Mouse (Mus musculus): ENCODE data around the gene Nfyc.

Gene Nfyc

GRCm38 (mm10) chr4:120831472-120831871 lies at the start of gene Nfyc:
Gene Nfyc, minus strand, starts transcription at chr4:120831572.
- no peak for ATAC-seq (ENCODE audit: insufficient number of reproducible peaks, low FRiP score, low TSS enrichment)

GRCm38 (mm10) chr4:120880731-120881432 lies 49.5 kb upstream of the Nfyc start:
- no peak for ATAC-seq (ENCODE audit: insufficient number of reproducible peaks, low FRiP score, low TSS enrichment)

GRCm38 (mm10) chr4:120879386-120879785 lies 48.0 kb upstream of the Nfyc start:
- ATAC-seq (ENCODE audit: insufficient number of reproducible peaks, low FRiP score, low TSS enrichment), result no peak

GRCm38 (mm10) chr4:120878728-120879127 lies 47.4 kb upstream of the Nfyc start:
- no peak for ATAC-seq (ENCODE audit: insufficient number of reproducible peaks, low FRiP score, low TSS enrichment)

- ATAC-seq (ENCODE audit: insufficient number of reproducible peaks, low FRiP score, low TSS enrichment), result no peak
Measured at GRCm38 (mm10) chr4:120875961-120876360, 44.6 kb upstream of the Nfyc start.

GRCm38 (mm10) chr4:120870262-120870748 lies 38.9 kb upstream of the Nfyc start:
- 0 out of 2 replicates have a peak, but pooled peaks have one; percentile 18 for ATAC-seq (ENCODE audit: insufficient number of reproducible peaks, low FRiP score, low TSS enrichment)

- no peak for ATAC-seq (ENCODE audit: insufficient number of reproducible peaks, low FRiP score, low TSS enrichment)
Measured at GRCm38 (mm10) chr4:120868988-120869387, 37.6 kb upstream of the Nfyc start.

- ATAC-seq (ENCODE audit: insufficient number of reproducible peaks, low FRiP score, low TSS enrichment), result 0 out of 2 replicates have a peak, but pooled peaks have one; percentile 11
Measured at GRCm38 (mm10) chr4:120868246-120868645, 36.9 kb upstream of the Nfyc start.

- ATAC-seq (ENCODE audit: insufficient number of reproducible peaks, low FRiP score, low TSS enrichment), result no peak
Measured at GRCm38 (mm10) chr4:120866211-120866610, 34.8 kb upstream of the Nfyc start.

- no peak for ATAC-seq (ENCODE audit: insufficient number of reproducible peaks, low FRiP score, low TSS enrichment)
Measured at GRCm38 (mm10) chr4:120859865-120860264, 28.5 kb upstream of the Nfyc start.

- no peak for ATAC-seq (ENCODE audit: insufficient number of reproducible peaks, low FRiP score, low TSS enrichment)
Measured at GRCm38 (mm10) chr4:120856376-120856775, 25.0 kb upstream of the Nfyc start.

GRCm38 (mm10) chr4:120855360-120856060 lies 24.1 kb upstream of the Nfyc start:
- ATAC-seq (ENCODE audit: insufficient number of reproducible peaks, low FRiP score, low TSS enrichment), result no peak

GRCm38 (mm10) chr4:120854588-120855319 lies 23.4 kb upstream of the Nfyc start, which contains the start of gene Rims3:
Gene Rims3, plus strand, starts transcription at chr4:120854816.
- peak; percentile 41; the same call in 1 of the 2 replicates for ATAC-seq (ENCODE audit: insufficient number of reproducible peaks, low FRiP score, low TSS enrichment)

- peak; percentile 82 for ATAC-seq (ENCODE audit: insufficient number of reproducible peaks, low FRiP score, low TSS enrichment)
Measured at GRCm38 (mm10) chr4:120850946-120851345, 19.6 kb upstream of the Nfyc start.

- ATAC-seq (ENCODE audit: insufficient number of reproducible peaks, low FRiP score, low TSS enrichment), result no peak
Measured at GRCm38 (mm10) chr4:120849451-120849850, 18.1 kb upstream of the Nfyc start.

GRCm38 (mm10) chr4:120848909-120849308 lies 17.5 kb upstream of the Nfyc start:
- ATAC-seq (ENCODE audit: insufficient number of reproducible peaks, low FRiP score, low TSS enrichment), result no peak

- ATAC-seq (ENCODE audit: insufficient number of reproducible peaks, low FRiP score, low TSS enrichment), result no peak
Measured at GRCm38 (mm10) chr4:120845098-120845497, 13.7 kb upstream of the Nfyc start.

GRCm38 (mm10) chr4:120844423-120845082 lies 13.2 kb upstream of the Nfyc start:
- ATAC-seq (ENCODE audit: insufficient number of reproducible peaks, low FRiP score, low TSS enrichment), result no peak

GRCm38 (mm10) chr4:120841342-120841741 lies 10.0 kb upstream of the Nfyc start:
- no peak for ATAC-seq (ENCODE audit: insufficient number of reproducible peaks, low FRiP score, low TSS enrichment)

GRCm38 (mm10) chr4:120830767-120831166 lies 605 bp downstream of the Nfyc start:
- ATAC-seq (ENCODE audit: insufficient number of reproducible peaks, low FRiP score, low TSS enrichment), result no peak
